Mouse (Mus musculus): Measurements from ENCODE around the gene Snap23. TPM values are rescaled to one million over a fixed set of nuclear protein-coding genes. Genes with fewer than 3 reads are reported as not detected.
A peak's percentile ranks its signal among the peaks of the same experiment; 100 is the strongest.

Snap23 gene
- total RNA-seq, 2 experiments from 2014 or later = 19.8 to 20.0 TPM

DNA sequence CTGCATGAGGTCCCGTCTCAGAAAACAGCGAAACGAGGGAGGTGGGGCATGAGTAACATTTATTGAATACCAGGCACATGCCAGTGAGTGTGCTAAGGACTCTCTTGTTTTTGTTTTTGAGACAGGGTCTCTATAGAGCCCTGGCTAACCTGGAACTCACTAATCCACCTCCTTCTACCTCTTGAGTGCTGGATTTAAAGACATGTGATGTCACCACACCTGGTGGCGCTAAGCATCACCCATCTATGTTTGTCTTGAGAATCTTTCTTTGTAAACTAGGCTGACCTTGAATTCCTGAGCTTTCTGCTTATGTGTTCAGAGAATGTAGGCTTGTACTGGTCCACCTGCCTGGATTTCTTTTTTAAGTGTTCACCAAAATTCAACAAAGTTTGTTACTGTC, 10.3 kb downstream of the Snap23 start:
- DNase-seq = no peak
- intact Hi-C loops (cut with DNase I) = no loop called here

- no peak for DNase-seq
- intact Hi-C loops (cut with DNase I) = no loop called here
Observed at GRCm38 (mm10) chr2:120578286-120578685, 10.8 kb downstream of the Snap23 start.

GRCm38 (mm10) chr2:120589759-120590158, 22.3 kb downstream of the Snap23 start:
- no peak for DNase-seq
- intact Hi-C loops (cut with DNase I) = no loop called here

- intact Hi-C loops (cut with DNase I) = no loop called here
- no peak for DNase-seq
Observed at GRCm38 (mm10) chr2:120592227-120592626, 24.8 kb downstream of the Snap23 start.

DNA sequence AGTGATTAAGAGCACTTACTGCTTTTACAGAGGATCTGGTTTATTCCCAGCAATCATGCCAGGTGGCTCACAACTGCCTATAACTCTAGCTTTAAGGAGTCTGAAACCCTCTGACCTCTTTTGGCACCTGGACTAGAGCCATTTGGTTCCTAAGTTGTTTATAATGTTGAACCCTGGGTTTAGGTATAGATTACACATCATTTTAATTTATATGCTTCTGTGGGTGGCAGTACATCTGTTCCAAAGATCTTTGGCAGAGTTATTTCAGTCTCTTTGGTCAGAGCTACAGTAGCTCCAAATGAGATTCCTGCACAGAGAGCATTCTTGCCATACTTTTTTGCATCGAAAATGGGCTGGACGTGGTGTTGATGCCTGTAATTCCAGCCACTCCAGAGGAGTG, 30.3 kb downstream of the Snap23 start:
- intact Hi-C loops (cut with DNase I) = no loop called here
- no peak for DNase-seq

GRCm38 (mm10) chr2:120599506-120599905, 32.0 kb downstream of the Snap23 start:
- no peak for DNase-seq
- intact Hi-C loops (cut with DNase I) = no loop called here

- intact Hi-C loops (cut with DNase I) = no loop called here
- DNase-seq = no peak
Observed at GRCm38 (mm10) chr2:120606021-120606690, 38.7 kb downstream of the Snap23 start.

- intact Hi-C loops (cut with DNase I) = no loop called here
Observed at GRCm38 (mm10) chr2:120608830-120609723, 41.6 kb downstream of the Snap23 start, which contains the start of the genes Haus2 and Lrrc57. Gene Haus2 (plus strand): TSS chr2:120609383. Gene Lrrc57 (minus strand): TSS chr2:120609520.

GRCm38 (mm10) chr2:120616279-120617163, 49.0 kb downstream of the Snap23 start:
- intact Hi-C loops (cut with DNase I) = no loop called here
- DNase-seq = no peak

More at GRCm38 (mm10) chr2:120608830-120609723, 41.6 kb downstream of the Snap23 start, which contains the start of the genes Haus2 and Lrrc57:
- DNase-seq = peak; percentile 92

DNA sequence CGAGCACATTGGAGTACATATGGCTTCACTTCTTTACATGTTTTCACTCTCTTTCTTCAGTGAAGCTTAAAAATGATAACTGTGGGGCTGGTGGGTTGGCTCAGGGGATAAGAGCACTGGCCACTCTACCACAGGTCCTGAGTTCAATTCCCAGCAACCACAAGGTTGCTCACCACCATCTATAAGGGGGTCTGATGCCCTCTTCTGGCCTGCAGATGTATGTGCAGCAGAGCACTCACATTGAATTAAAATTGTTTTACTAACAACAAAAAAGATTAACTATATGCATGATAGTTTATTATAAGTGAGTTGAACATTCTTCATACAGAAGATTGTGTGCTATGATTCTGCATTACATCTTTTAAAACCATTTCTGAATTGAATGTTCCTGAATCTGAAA, 52.1 kb downstream of the Snap23 start:
- intact Hi-C loops (cut with DNase I) = no loop called here
- no peak for DNase-seq

DNA sequence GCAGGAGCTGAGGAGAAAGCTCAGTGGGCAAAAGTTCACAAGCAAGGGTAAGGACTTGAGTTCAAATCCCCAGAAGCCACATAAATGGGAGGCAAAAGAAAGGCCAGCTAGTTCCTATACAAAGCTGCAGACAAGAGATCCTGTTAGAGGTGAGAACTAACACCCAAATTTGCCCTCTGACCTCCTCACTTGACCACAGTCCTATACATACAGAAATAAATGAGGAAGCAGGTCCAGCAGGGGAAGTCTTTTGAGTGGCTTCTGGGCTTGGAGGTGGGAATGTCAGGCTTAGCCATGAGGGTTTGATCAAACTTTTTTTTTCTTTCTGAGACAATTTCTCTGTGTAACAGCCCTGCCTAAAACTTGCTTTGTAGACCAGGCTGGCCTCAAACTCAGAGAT, 55.4 kb downstream of the Snap23 start:
- DNase-seq = no peak
- intact Hi-C loops (cut with DNase I) = no loop called here

- no peak for DNase-seq
- intact Hi-C loops (cut with DNase I) = no loop called here
Observed at GRCm38 (mm10) chr2:120628076-120628865, 60.8 kb downstream of the Snap23 start.

- intact Hi-C loops (cut with DNase I) = no loop called here
- peak; percentile 99 for DNase-seq
Observed at GRCm38 (mm10) chr2:120628886-120629735, 61.6 kb downstream of the Snap23 start, which contains the start of gene Stard9. Gene Stard9 (plus strand): TSS chr2:120629121.

DNA sequence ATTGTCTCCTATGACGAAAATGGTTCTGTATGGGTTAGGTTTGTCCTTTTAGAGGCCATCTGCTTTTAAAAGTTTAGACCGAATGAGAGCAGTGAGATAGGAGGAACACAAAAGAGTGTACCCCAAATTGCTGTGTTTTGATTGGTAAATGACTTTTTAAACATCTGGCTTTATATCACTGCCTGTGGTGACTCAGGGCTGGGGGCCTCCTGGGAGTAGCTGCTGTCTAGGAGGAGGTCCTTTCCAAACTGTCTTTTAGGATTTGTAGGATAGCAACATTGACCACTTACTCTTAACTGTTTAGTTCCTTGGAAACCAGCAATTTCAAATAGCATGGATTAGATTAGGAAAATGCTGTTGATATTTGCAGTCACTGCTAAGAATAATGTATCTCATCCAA, 62.8 kb downstream of the Snap23 start:
- intact Hi-C loops (cut with DNase I) = no loop called here

GRCm38 (mm10) chr2:120630655-120631054, 63.2 kb downstream of the Snap23 start:
- no peak for DNase-seq
- intact Hi-C loops (cut with DNase I) = no loop called here

More for the DNA sequence above, 62.8 kb downstream of the Snap23 start:
- no peak for DNase-seq

DNA sequence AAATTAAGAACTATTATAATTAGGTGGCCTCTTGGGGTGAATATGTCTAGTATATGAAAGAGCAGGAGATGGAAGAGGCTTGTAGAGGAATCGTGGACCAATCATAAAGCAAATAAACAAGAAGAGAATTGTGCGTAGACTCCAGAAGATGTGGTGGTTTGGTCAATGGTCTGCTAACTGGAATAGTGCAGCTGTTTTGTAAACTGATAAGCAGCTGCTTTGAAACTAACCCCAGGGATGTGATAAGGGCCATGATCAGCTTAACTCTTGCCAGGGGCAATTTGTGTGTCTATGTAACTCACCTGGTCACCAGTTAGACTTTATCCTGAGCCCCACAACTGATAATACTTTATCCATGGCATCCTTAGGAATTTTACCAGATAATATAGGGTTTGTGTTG, 64.0 kb downstream of the Snap23 start:
- intact Hi-C loops (cut with DNase I) = no loop called here
- no peak for DNase-seq

- intact Hi-C loops (cut with DNase I) = no loop called here
- DNase-seq = no peak
Observed at GRCm38 (mm10) chr2:120631957-120632356, 64.5 kb downstream of the Snap23 start.

GRCm38 (mm10) chr2:120640835-120641234, 73.4 kb downstream of the Snap23 start:
- DNase-seq = no peak
- intact Hi-C loops (cut with DNase I) = no loop called here

DNA sequence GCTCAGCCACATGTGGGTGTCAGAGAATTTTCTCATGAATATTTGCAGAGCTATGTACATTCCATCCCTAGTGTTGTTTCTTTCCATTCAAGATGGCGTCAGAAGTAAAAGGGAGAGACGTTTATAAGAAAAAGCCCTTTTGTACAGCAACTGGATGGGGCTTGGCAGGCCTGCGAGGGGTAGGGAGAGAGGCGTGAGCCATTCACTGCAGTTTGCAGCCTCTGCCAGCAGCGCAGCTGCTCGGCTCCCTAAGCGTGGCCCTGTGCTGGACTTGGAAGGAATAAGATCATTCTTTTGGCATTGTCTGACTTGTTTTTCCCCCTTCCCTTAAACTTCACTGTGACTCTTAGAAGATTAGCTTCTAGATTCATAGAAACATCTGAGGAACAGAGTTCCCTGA, 76.4 kb downstream of the Snap23 start:
- intact Hi-C loops (cut with DNase I) = no loop called here
- DNase-seq = peak; percentile 63

All from left cerebral cortex, postnatal 4 days (tissue).